Mouse (Mus musculus): ENCODE results near the gene Cib2. TPM values are rescaled to one million over a fixed set of nuclear protein-coding genes. Genes with fewer than 3 reads are reported as not detected.

Cib2 gene
- total and polyA plus RNA-seq, 3 experiments = 7.3 to 9.0 TPM; not detected in 1

- Histone ChIP-seq H3K27me3 (ENCODE audit: control insufficient read depth in 1 of 2, insufficient read depth in 2 of 2, low read length in 2 of 2) (peaks cover 9 to 14% of the 10 kb centered on the region in 2 experiments), H3K9me3 (replicated peaks; ENCODE audit: insufficient read depth, low read length) (no peaks in the 10 kb centered on the region), H3K36me3 (ENCODE audit: control insufficient read depth in 1 of 2, insufficient read depth in 2 of 2, low read length in 2 of 2) (no peaks in the 10 kb centered on the region), H3K9ac (ENCODE audit: control insufficient read depth, low read depth, low read length, poor library complexity, severe bottlenecking) (no peak overlapping the region), H3K4me3 (ENCODE audit: control insufficient read depth in 1 of 2, insufficient read depth in 1 of 2, low read depth in 2 of 2, low read length in 2 of 2) (no peak overlapping the region), H3K4me1 (ENCODE audit: control insufficient read depth in 1 of 2, insufficient read depth in 2 of 2, low read length in 2 of 2) (no peaks in the 10 kb centered on the region), H3K79me2 (ENCODE audit: control insufficient read depth, insufficient read depth, low read length, poor library complexity) (no peaks in the 10 kb centered on the region), H3K27ac (ENCODE audit: control insufficient read depth, low read depth, low read length) (no peak overlapping the region)
- TF ChIP-seq CTCF (IDR thresholded peaks at IDR 0.05 in 2 of 3, conservative IDR thresholded peaks at IDR 0.05 in 1 of 3; ENCODE audit: control insufficient read depth in 1 of 3, insufficient read depth in 1 of 3, low read depth in 2 of 3, low read length in 3 of 3, poor library complexity in 1 of 3, severe bottlenecking in 1 of 3) = peak in 1 of 3 experiments; percentile 4; a peak in 1 of 6 replicates
- TF ChIP-seq BHLHE40 (IDR thresholded peaks at IDR 0.05; ENCODE audit: borderline replicate concordance, low read depth, low read length) = no peak
- DNase-seq (ENCODE audit: low read depth, low spot score) = no peak
Measured at GRCm38 (mm10) chr9:54527694-54528093, 32.3 kb downstream of the Cib2 start.

GRCm38 (mm10) chr9:54520286-54520685 lies 39.7 kb downstream of the Cib2 start:
- H3K27ac ChIP-seq (ENCODE audit: control insufficient read depth, low read depth, low read length) = no peak overlapping the region
- TF ChIP-seq MAZ (IDR thresholded peaks at IDR 0.05; ENCODE audit: low read depth, low read length) = no peak
- no peak for TF ChIP-seq ZKSCAN1 (IDR thresholded peaks at IDR 0.05; ENCODE audit: low read depth, low read length)
- TF ChIP-seq TAL1 (IDR thresholded peaks at IDR 0.05; ENCODE audit: low read length) = no peak
- TF ChIP-seq RCOR1 (IDR thresholded peaks at IDR 0.05; ENCODE audit: low read depth, low read length) = no peak
- TF ChIP-seq ELF1 (IDR thresholded peaks at IDR 0.05; ENCODE audit: low read depth, low read length) = no peak
- TF ChIP-seq E2F4 (IDR thresholded peaks at IDR 0.05; ENCODE audit: borderline replicate concordance, low read depth, low read length) = no peak

GRCm38 (mm10) chr9:54518921-54519320 lies 41.1 kb downstream of the Cib2 start:
- Histone ChIP-seq H3K4me3 (ENCODE audit: control insufficient read depth in 1 of 2, insufficient read depth in 1 of 2, low read depth in 2 of 2, low read length in 2 of 2) (no peak overlapping the region), H3K4me1 (ENCODE audit: control insufficient read depth in 1 of 2, insufficient read depth in 2 of 2, low read length in 2 of 2) (no peaks in the 10 kb centered on the region), H3K36me3 (ENCODE audit: control insufficient read depth in 1 of 2, insufficient read depth in 2 of 2, low read length in 2 of 2) (no peaks in the 10 kb centered on the region), H3K79me2 (ENCODE audit: control insufficient read depth, insufficient read depth, low read length, poor library complexity) (no peaks in the 10 kb centered on the region), H3K27ac (ENCODE audit: control insufficient read depth, low read depth, low read length) (no peak overlapping the region), H3K9ac (ENCODE audit: control insufficient read depth, low read depth, low read length, poor library complexity, severe bottlenecking) (no peak overlapping the region), H3K9me3 (replicated peaks; ENCODE audit: insufficient read depth, low read length) (no peaks in the 10 kb centered on the region), H3K27me3 (ENCODE audit: control insufficient read depth in 1 of 2, insufficient read depth in 2 of 2, low read length in 2 of 2) (peaks cover 7 to 12% of the 10 kb centered on the region in 2 experiments)
- DNase-seq (ENCODE audit: low read depth, low spot score) = no peak
- TF ChIP-seq UBTF (IDR thresholded peaks at IDR 0.05; ENCODE audit: borderline replicate concordance, insufficient read depth, low read depth, low read length) = no peak
- no peak for TF ChIP-seq EP300 (IDR thresholded peaks at IDR 0.05; ENCODE audit: low read depth in 1 of 2, low read length in 2 of 2)
- TF ChIP-seq MAZ (IDR thresholded peaks at IDR 0.05; ENCODE audit: low read depth, low read length) = no peak
- no peak for TF ChIP-seq USF2 (IDR thresholded peaks at IDR 0.05; ENCODE audit: borderline replicate concordance in 1 of 2, insufficient read depth in 1 of 2, low read depth in 1 of 2, low read length in 2 of 2)
- TF ChIP-seq MYB (IDR thresholded peaks at IDR 0.05; ENCODE audit: low read depth, low read length) = no peak
- TF ChIP-seq KAT2A (conservative IDR thresholded peaks at IDR 0.05; ENCODE audit: low read depth, low read length) = no peak
- no peak for TF ChIP-seq MAX (IDR thresholded peaks at IDR 0.05; ENCODE audit: low read length)
- TF ChIP-seq CHD1 (IDR thresholded peaks at IDR 0.05; ENCODE audit: low read depth, low read length) = no peak
- TF ChIP-seq TCF12 (IDR thresholded peaks at IDR 0.05; ENCODE audit: low read depth, low read length) = no peak
- no peak for TF ChIP-seq MAFK (IDR thresholded peaks at IDR 0.05; ENCODE audit: borderline replicate concordance, low read depth, low read length)
- no peak for TF ChIP-seq MYC (IDR thresholded peaks at IDR 0.05; ENCODE audit: low read depth, low read length)
- TF ChIP-seq BHLHE40 (IDR thresholded peaks at IDR 0.05; ENCODE audit: borderline replicate concordance, low read depth, low read length) = no peak
- TF ChIP-seq E2F4 (IDR thresholded peaks at IDR 0.05; ENCODE audit: borderline replicate concordance, low read depth, low read length) = no peak
- no peak for TF ChIP-seq TAL1 (IDR thresholded peaks at IDR 0.05; ENCODE audit: low read length)
- TF ChIP-seq MEF2A (IDR thresholded peaks at IDR 0.05; ENCODE audit: extremely low read depth, insufficient replicate concordance, low read depth, low read length, poor library complexity, severe bottlenecking) = no peak
- TF ChIP-seq ELF1 (IDR thresholded peaks at IDR 0.05; ENCODE audit: low read depth, low read length) = no peak
- TF ChIP-seq RCOR1 (IDR thresholded peaks at IDR 0.05; ENCODE audit: low read depth, low read length) = no peak
- no peak for TF ChIP-seq POLR2A (IDR thresholded peaks at IDR 0.05; ENCODE audit: control insufficient read depth in 1 of 2, insufficient read depth in 1 of 2, low read depth in 1 of 2, low read length in 2 of 2, poor library complexity in 1 of 2)
- no peak for TF ChIP-seq ETS1 (IDR thresholded peaks at IDR 0.05; ENCODE audit: low read depth, low read length)
- TF ChIP-seq ZKSCAN1 (IDR thresholded peaks at IDR 0.05; ENCODE audit: low read depth, low read length) = no peak

More at GRCm38 (mm10) chr9:54520286-54520685, 39.7 kb downstream of the Cib2 start:
- Histone ChIP-seq H3K9ac (ENCODE audit: control insufficient read depth, low read depth, low read length, poor library complexity, severe bottlenecking) (no peak overlapping the region), H3K79me2 (ENCODE audit: control insufficient read depth, insufficient read depth, low read length, poor library complexity) (no peaks in the 10 kb centered on the region), H3K27me3 (ENCODE audit: control insufficient read depth in 1 of 2, insufficient read depth in 2 of 2, low read length in 2 of 2) (peaks cover 8 to 12% of the 10 kb centered on the region in 2 experiments), H3K4me1 (ENCODE audit: control insufficient read depth in 1 of 2, insufficient read depth in 2 of 2, low read length in 2 of 2) (no peaks in the 10 kb centered on the region), H3K9me3 (replicated peaks; ENCODE audit: insufficient read depth, low read length) (no peaks in the 10 kb centered on the region), H3K36me3 (ENCODE audit: control insufficient read depth in 1 of 2, insufficient read depth in 2 of 2, low read length in 2 of 2) (no peaks in the 10 kb centered on the region), H3K4me3 (ENCODE audit: control insufficient read depth in 1 of 2, insufficient read depth in 1 of 2, low read depth in 2 of 2, low read length in 2 of 2) (no peak overlapping the region)
- no peak for DNase-seq (ENCODE audit: low read depth, low spot score)

Data from MEL (cell line).